Mouse (Mus musculus) stomach, embryonic 14.5 days (tissue): ENCODE results near the gene Chit1. TPM values are rescaled to one million over a fixed set of nuclear protein-coding genes. Genes with fewer than 3 reads are reported as not detected.

Experiments
- ATAC-seq: fragments of 200-750 bp; cut with Nextera tagmentation; 2 replicates; pipeline ENCODE4 v1.8.0; 2017; ENCODE audit warnings: low read depth, moderate TSS enrichment; ENCODE audit not compliant: insufficient number of reproducible peaks, insufficient read depth, low FRiP score
- H3K27ac ChIP-seq: fragments of 300-500 bp; sonication (generic); 2 replicates; pipeline ENCODE4 v1.5.1; 2014; ENCODE audit warnings: mild to moderate bottlenecking, low read length, moderate library complexity, mixed read lengths
- H3K27me3 ChIP-seq: fragments of 300-500 bp; sonication (generic); 2 replicates; pipeline ENCODE4 v1.6.1; 2014; ENCODE audit warnings: low read length, control low read depth, mixed read lengths; ENCODE audit not compliant: control insufficient read depth, insufficient read depth
- H3K36me3 ChIP-seq: fragments of 300-500 bp; sonication (generic); 2 replicates; pipeline ENCODE4 v1.6.1; 2014; ENCODE audit warnings: mild to moderate bottlenecking, control low read depth, low read length, moderate library complexity, mixed read lengths; ENCODE audit not compliant: control insufficient read depth, insufficient read depth
- H3K4me1 ChIP-seq: fragments of 300-500 bp; sonication (generic); 2 replicates; pipeline ENCODE4 v1.6.1; 2014; ENCODE audit warnings: low read length, control low read depth, mixed read lengths; ENCODE audit not compliant: control insufficient read depth, insufficient read depth
- H3K4me2 ChIP-seq: fragments of 300-500 bp; sonication (generic); replicated peaks from 2 replicates; pipeline ENCODE4 v1.6.1; 2014; ENCODE audit warnings: low read depth, low read length, control low read depth
- H3K4me3 ChIP-seq: fragments of 300-500 bp; sonication (generic); 2 replicates; pipeline ENCODE4 v1.5.1; 2014; ENCODE audit warnings: low read depth, low read length, control low read depth
- H3K9ac ChIP-seq: fragments of 300-500 bp; sonication (generic); replicated peaks from 2 replicates; pipeline ENCODE4 v1.6.1; 2014; ENCODE audit warnings: low read depth, mild to moderate bottlenecking, control low read depth, low read length, moderate library complexity, mixed read lengths
- H3K9me3 ChIP-seq: fragments of 300-500 bp; sonication (generic); 2 replicates; pipeline ENCODE4 v1.6.1; 2016; ENCODE audit warnings: low read depth, low read length, control low read depth; ENCODE audit not compliant: control insufficient read depth
- WGBS: fragments of 180-500 bp; shearing (Covaris S2); extraction: QIAGEN DNeasy Blood & Tissue Kit; methylation state at CpG from one replicate; pipeline ENCODE4 v1.1.7; 2014; 5-methylcytosine and 5-hydroxymethylcytosine counted together
- polyA plus RNA-seq: library from polyadenylated mRNA; unstranded; fragments of >200 nt; fragmentation: Nextera tagmentation; extraction: Ambion mirVana; gene quantifications from 2 replicates; pipeline ENCODE4 v1.2.1, GENCODE M21; 2014

Gene Chit1
- polyA plus RNA-seq, 1 experiment from 2014 or later, result not detected

DNA sequence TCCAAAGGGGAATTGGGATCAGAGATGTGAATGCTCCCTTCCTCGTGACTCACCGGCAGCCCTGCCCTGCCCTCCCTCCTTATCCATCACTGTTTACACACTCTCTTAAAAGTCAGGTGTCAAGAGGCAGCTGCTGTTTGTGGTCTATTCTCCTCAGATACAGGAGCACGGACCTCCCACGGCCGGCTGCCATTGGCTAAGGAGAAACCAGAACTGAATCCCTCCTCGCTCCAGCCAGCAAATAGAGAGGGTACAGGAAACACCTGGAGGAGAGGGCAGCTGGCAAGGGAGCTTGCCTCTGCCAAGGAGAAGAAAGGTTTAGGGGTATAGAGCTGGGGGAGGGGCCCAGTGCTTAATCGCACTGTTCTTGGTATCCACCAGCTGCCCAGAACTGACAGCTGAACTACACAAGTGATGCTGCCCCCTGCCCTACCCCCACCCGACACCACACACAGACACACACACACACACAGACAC lies 43.9 kb upstream of the Chit1 start:
- Histone ChIP-seq H3K9ac (no peak overlapping the region), H3K4me2 (0 out of 2 replicates have a peak overlapping the region, but pooled peaks have one; percentile 3), H3K27me3 (no peaks in the 10 kb centered on the region), H3K4me3 (no peak overlapping the region), H3K27ac (peak overlapping the region; percentile 89), H3K36me3 (no peaks in the 10 kb centered on the region), H3K4me1 (peaks cover 80% of the 10 kb centered on the region), H3K9me3 (no peaks in the 10 kb centered on the region)
- ATAC-seq, result peak; percentile 85
- 3% methylated on average over 8 of the region's 8 CpGs for WGBS

DNA sequence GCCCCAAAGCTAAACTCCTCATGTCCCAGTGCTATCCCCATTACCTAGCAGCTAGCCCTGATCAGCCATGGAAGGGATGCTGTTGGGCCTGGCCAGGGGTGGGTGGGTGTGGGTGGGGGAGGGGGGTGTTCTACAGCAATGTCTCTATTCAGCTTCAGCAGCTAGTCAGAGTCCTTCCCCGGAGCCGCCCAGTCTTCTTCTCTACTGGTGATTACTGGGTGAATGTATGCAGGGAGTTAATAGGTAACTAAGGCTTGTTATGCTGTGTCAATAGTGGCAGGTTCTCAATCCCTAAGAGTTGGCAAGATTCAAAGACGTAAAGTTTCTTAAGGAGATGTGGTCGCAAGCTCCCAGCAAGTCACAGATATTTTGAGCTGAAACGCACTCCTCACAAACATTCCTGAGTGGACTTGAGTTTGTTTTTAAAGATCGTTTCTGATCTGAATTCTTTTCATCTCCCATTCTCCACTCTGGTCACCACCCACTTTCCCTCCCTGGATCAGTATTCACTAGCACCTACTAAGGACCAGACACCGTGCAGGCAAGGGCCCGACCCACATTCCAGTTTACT lies 40.9 kb upstream of the Chit1 start:
- H3K36me3 ChIP-seq, result no peaks in the 10 kb centered on the region
- WGBS, result 55% methylated on average over 8 of the region's 8 CpGs
- H3K9ac ChIP-seq, result no peak overlapping the region
- ATAC-seq, result peak; percentile 46; the same call in 1 of the 2 replicates
- no peaks in the 10 kb centered on the region for H3K27me3 ChIP-seq
- peaks cover 62% of the 10 kb centered on the region for H3K4me1 ChIP-seq
- peak overlapping the region; percentile 85 for H3K27ac ChIP-seq
- peak overlapping the region; percentile 24 for H3K4me2 ChIP-seq
- no peaks in the 10 kb centered on the region for H3K9me3 ChIP-seq
- no peak overlapping the region for H3K4me3 ChIP-seq

DNA sequence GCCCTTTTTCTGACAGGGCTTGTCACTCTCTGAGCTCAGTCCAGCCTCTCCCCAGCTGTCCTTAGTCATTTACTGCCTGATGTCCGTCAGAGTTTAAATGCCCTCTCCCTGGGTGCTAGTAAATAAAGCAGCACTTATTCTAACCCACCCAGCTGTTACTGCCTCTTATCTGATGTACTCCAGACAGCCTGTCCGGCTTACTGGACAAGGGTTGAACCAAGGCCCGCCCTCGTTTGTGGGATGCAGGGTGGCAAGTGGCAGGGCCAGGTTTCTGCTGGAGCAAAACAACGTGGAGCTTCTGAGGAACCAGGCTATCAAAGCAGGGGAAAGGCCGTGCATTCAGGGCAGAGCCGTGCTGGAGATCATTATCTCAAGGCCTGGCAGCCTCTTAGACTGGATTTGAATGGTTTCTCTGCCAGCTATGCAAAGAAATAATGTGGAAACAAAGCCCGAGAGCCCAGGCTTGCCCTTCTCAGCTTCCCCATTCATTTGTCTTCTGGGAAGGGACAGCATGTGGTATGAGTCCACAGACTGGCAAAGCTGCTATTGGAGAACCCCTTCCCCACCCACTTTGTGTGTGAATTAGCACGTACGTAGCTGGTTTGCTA lies 39.5 kb upstream of the Chit1 start:
- WGBS, result 35% methylated on average over 10 of the region's 10 CpGs
- Histone ChIP-seq H3K27ac (peak overlapping the region; percentile 85), H3K9ac (no peak overlapping the region), H3K4me3 (no peak overlapping the region), H3K4me1 (peaks cover 54% of the 10 kb centered on the region), H3K36me3 (peaks cover 5% of the 10 kb centered on the region; the same call in 1 of the 2 replicates), H3K4me2 (no peak overlapping the region), H3K27me3 (no peaks in the 10 kb centered on the region), H3K9me3 (no peaks in the 10 kb centered on the region)
- ATAC-seq, result no peak

DNA sequence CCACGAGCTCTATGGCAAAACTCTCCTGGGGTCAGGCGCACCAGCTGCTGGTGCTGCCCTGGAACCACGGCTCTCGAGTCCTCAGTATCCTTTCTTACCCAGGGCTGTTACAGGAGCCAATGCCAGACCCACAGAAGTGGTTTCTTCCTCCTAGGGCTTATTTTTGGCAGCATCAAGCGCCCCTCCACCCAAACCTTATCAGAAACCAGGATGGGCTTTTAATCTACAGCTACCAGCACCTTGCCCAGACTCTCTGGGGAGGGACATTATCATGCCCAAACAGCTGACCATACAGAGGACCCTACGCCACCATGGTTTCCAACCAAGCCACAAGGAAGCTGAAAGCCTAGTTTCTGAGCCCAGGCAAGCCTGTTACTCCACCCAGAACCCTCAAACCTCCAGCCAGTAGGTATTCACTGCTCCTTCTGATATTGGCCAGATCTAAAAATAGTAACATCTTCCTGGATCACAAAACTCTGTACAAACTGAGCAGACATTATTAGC lies 37.9 kb upstream of the Chit1 start:
- no peaks in the 10 kb centered on the region for H3K27me3 ChIP-seq
- H3K4me3 ChIP-seq, result no peak overlapping the region
- H3K4me2 ChIP-seq, result no peak overlapping the region
- H3K9ac ChIP-seq, result no peak overlapping the region
- ATAC-seq, result peak; percentile 29; the same call in 1 of the 2 replicates
- WGBS, result 83% methylated on average over 6 of the region's 6 CpGs
- peaks cover 48% of the 10 kb centered on the region for H3K4me1 ChIP-seq
- no peaks in the 10 kb centered on the region for H3K9me3 ChIP-seq
- peaks cover 9% of the 10 kb centered on the region; the same call in 1 of the 2 replicates for H3K36me3 ChIP-seq
- no peak overlapping the region for H3K27ac ChIP-seq

DNA sequence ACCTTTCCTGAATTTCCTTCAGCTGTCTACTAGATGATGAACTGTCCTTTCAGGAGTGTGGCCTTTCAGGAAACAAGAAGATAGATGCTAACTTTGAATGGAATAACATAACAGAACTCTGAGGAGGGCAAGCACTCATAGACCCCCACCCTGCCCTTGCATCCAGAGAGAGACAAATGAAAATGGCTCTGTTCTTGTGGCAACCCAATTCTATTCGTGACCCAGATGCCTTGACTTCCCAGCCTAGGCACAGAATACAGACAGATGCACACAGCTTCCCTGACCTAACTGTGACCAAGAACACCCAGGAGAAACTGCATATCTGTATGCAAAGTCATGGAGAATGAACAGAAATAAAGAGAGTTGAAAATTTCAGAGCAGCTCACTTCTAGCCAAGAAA lies 37.4 kb upstream of the Chit1 start:
- no peak overlapping the region for H3K4me3 ChIP-seq
- WGBS, result 62% methylated on average over 1 of the region's 1 CpGs
- no peak overlapping the region for H3K27ac ChIP-seq

DNA sequence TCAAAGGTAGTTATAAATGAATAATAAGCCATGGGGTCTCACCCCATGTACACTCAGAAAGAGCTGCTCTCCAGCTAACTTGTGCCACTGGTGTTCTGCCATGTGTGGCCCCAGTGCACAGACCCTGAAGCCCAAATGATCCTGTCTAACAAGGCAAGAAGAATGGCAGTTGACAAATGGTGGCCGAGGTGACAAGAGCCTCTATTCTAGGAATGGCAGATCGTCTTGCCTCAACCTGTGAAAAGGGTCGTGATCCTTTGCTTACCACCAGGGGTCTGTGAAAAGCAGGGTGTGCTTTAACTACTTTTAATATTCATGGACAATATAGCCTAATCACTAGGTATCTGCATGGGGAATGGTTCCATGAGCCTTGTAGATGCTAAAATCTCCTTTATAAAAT lies 36.9 kb upstream of the Chit1 start:
- WGBS, result 63% methylated on average over 3 of the region's 3 CpGs
- H3K36me3 ChIP-seq, result peaks cover 9% of the 10 kb centered on the region; the same call in 1 of the 2 replicates
- no peak overlapping the region for H3K27ac ChIP-seq
- H3K4me1 ChIP-seq, result peaks cover 48% of the 10 kb centered on the region
- H3K9ac ChIP-seq, result no peak overlapping the region
- no peak for ATAC-seq
- no peak overlapping the region for H3K4me3 ChIP-seq
- no peaks in the 10 kb centered on the region for H3K9me3 ChIP-seq
- H3K4me2 ChIP-seq, result no peak overlapping the region
- no peaks in the 10 kb centered on the region for H3K27me3 ChIP-seq

More for the DNA sequence above, 37.4 kb upstream of the Chit1 start:
- Histone ChIP-seq H3K9me3 (no peaks in the 10 kb centered on the region), H3K4me2 (no peak overlapping the region), H3K4me1 (peaks cover 49% of the 10 kb centered on the region), H3K9ac (no peak overlapping the region), H3K36me3 (peaks cover 9% of the 10 kb centered on the region; the same call in 1 of the 2 replicates), H3K27me3 (no peaks in the 10 kb centered on the region)
- ATAC-seq, result no peak

DNA sequence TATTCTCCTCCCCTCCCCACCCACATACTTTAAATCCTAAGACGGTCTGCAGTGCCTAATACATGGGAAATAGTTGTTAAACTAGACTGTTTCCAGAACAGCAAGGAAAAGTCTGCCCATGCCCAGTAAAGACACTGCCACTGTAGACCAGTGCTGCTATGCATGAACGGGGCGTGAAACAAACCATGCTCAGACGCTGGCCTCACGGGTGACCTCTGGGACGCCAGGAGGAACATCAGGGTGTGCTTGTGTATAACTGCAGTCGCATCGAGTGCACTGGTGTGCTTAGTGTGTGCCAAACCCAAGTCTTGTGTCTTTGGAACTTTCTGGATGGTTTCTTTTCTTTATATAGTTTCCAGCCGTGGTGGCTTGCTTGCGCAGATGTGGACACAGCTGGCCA lies 36.4 kb upstream of the Chit1 start:
- peaks cover 9% of the 10 kb centered on the region; the same call in 1 of the 2 replicates for H3K36me3 ChIP-seq
- no peak overlapping the region for H3K4me2 ChIP-seq
- no peak for ATAC-seq
- no peak overlapping the region for H3K27ac ChIP-seq
- no peaks in the 10 kb centered on the region for H3K27me3 ChIP-seq
- 81% methylated on average over 10 of the region's 10 CpGs for WGBS
- no peaks in the 10 kb centered on the region for H3K9me3 ChIP-seq
- H3K4me1 ChIP-seq, result peaks cover 43% of the 10 kb centered on the region
- no peak overlapping the region for H3K4me3 ChIP-seq
- no peak overlapping the region for H3K9ac ChIP-seq

DNA sequence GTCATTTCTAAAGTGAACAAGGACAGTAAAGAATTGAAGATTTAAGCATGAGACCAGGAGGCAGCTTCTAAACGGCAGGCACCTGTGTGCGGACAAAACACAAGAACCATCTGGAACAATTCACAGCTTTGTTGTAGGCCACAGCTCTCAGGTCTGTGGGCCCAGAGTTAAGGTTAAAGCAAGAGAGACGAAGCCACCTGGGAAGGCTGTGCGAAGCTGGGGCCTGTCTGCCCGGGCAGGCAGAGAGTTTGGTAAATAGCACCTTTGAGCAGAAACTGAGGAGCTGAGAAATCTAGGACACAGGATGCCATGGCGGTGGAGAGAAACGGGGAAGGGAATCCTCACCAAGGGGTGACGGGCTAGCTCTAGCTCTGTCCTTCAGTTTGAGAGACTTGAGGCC lies 35.5 kb upstream of the Chit1 start:
- peaks cover 9% of the 10 kb centered on the region; the same call in 1 of the 2 replicates for H3K36me3 ChIP-seq
- 80% methylated on average over 8 of the region's 8 CpGs for WGBS
- no peak overlapping the region for H3K9ac ChIP-seq
- ATAC-seq, result no peak
- peak overlapping the region; percentile 29 for H3K27ac ChIP-seq
- H3K4me2 ChIP-seq, result peak overlapping the region; percentile 76; the same call in 1 of the 2 replicates
- H3K27me3 ChIP-seq, result no peaks in the 10 kb centered on the region
- H3K4me3 ChIP-seq, result 0 out of 2 replicates have a peak overlapping the region, but pooled peaks have one; percentile 75
- peaks cover 41% of the 10 kb centered on the region for H3K4me1 ChIP-seq
- no peaks in the 10 kb centered on the region for H3K9me3 ChIP-seq
